Mouse (Mus musculus) C2C12 (cell line): ENCODE measurements around the gene Rapgef1.

Experiments used
- CTCF ChIP-seq: IDR thresholded peaks from one replicate; pipeline ENCODE4 v1.5.1; 2011; ENCODE audit not compliant: control insufficient read depth, insufficient read depth, insufficient read length
- MAX ChIP-seq: IDR thresholded peaks from one replicate; pipeline ENCODE4 v1.6.1; 2011; ENCODE audit warnings: mild to moderate bottlenecking, control low read depth
- USF1 ChIP-seq: IDR thresholded peaks from one replicate; pipeline ENCODE4 v1.6.1; 2011; ENCODE audit warnings: low read depth, mild to moderate bottlenecking, control low read depth, moderate library complexity

GRCm38 (mm10) chr2:29711877-29712276 is 92.4 kb downstream of the Rapgef1 start:
- TF ChIP-seq CTCF = no peak
- no peak for TF ChIP-seq MAX
- TF ChIP-seq USF1 = no peak
